Mouse (Mus musculus): ENCODE data around the gene Magi1. TPM values are rescaled to one million over a fixed set of nuclear protein-coding genes. Genes with fewer than 3 reads are reported as not detected.

Magi1 gene
- polyA plus RNA-seq, 1 experiment: not detected

GRCm38 (mm10) chr6:94284089-94284825 lies 540 bp upstream of the Magi1 start:
- Histone ChIP-seq H3K4me3 (ENCODE audit: insufficient read depth, low read length) (peak overlapping the region; percentile 67), H3K4me1 (ENCODE audit: control insufficient read depth, insufficient read depth, low read length) (no peaks in the 10 kb centered on the region), H3K27ac (ENCODE audit: insufficient read depth, low read depth, low read length) (peak overlapping the region; percentile 13)
- TF ChIP-seq POLR2A (IDR thresholded peaks at IDR 0.05; ENCODE audit: borderline replicate concordance, low read depth, low read length): no peak
- no peak for TF ChIP-seq CTCF (IDR thresholded peaks at IDR 0.05; ENCODE audit: low read depth, low read length)

- no peak for TF ChIP-seq CTCF (IDR thresholded peaks at IDR 0.05; ENCODE audit: low read depth, low read length)
- peak overlapping the region; percentile 67 for H3K4me3 ChIP-seq (ENCODE audit: insufficient read depth, low read length)
- no peak overlapping the region for H3K27ac ChIP-seq (ENCODE audit: insufficient read depth, low read depth, low read length)
Observed at GRCm38 (mm10) chr6:94282301-94283241, 1.1 kb downstream of the Magi1 start.

GRCm38 (mm10) chr6:94281606-94282280 lies 2.0 kb downstream of the Magi1 start:
- TF ChIP-seq CTCF (IDR thresholded peaks at IDR 0.05; ENCODE audit: low read depth, low read length) (no peak), POLR2A (IDR thresholded peaks at IDR 0.05; ENCODE audit: borderline replicate concordance, low read depth, low read length) (no peak)
- Histone ChIP-seq H3K4me1 (ENCODE audit: control insufficient read depth, insufficient read depth, low read length) (no peaks in the 10 kb centered on the region), H3K27ac (ENCODE audit: insufficient read depth, low read depth, low read length) (no peak overlapping the region), H3K4me3 (ENCODE audit: insufficient read depth, low read length) (no peak overlapping the region; the same call in 1 of the 2 replicates)

More at GRCm38 (mm10) chr6:94282301-94283241, 1.1 kb downstream of the Magi1 start:
- H3K4me1 ChIP-seq (ENCODE audit: control insufficient read depth, insufficient read depth, low read length): no peaks in the 10 kb centered on the region

- TF ChIP-seq POLR2A (IDR thresholded peaks at IDR 0.05; ENCODE audit: borderline replicate concordance, low read depth, low read length) (no peak), CTCF (IDR thresholded peaks at IDR 0.05; ENCODE audit: low read depth, low read length) (no peak)
- Histone ChIP-seq H3K4me1 (ENCODE audit: control insufficient read depth, insufficient read depth, low read length) (peaks cover 15% of the 10 kb centered on the region), H3K4me3 (ENCODE audit: insufficient read depth, low read length) (no peak overlapping the region), H3K27ac (ENCODE audit: insufficient read depth, low read depth, low read length) (peak overlapping the region; percentile 62)
Observed at GRCm38 (mm10) chr6:94273941-94274340, 9.8 kb downstream of the Magi1 start.

GRCm38 (mm10) chr6:94270001-94270400 lies 13.7 kb downstream of the Magi1 start:
- Histone ChIP-seq H3K27ac (ENCODE audit: insufficient read depth, low read depth, low read length) (no peak overlapping the region), H3K4me3 (ENCODE audit: insufficient read depth, low read length) (no peak overlapping the region), H3K4me1 (ENCODE audit: control insufficient read depth, insufficient read depth, low read length) (peaks cover 20% of the 10 kb centered on the region)
- TF ChIP-seq POLR2A (IDR thresholded peaks at IDR 0.05; ENCODE audit: borderline replicate concordance, low read depth, low read length) (no peak), CTCF (IDR thresholded peaks at IDR 0.05; ENCODE audit: low read depth, low read length) (no peak)

- peaks cover 18% of the 10 kb centered on the region for H3K4me1 ChIP-seq (ENCODE audit: control insufficient read depth, insufficient read depth, low read length)
- TF ChIP-seq CTCF (IDR thresholded peaks at IDR 0.05; ENCODE audit: low read depth, low read length) (no peak), POLR2A (IDR thresholded peaks at IDR 0.05; ENCODE audit: borderline replicate concordance, low read depth, low read length) (no peak)
- no peak overlapping the region for H3K4me3 ChIP-seq (ENCODE audit: insufficient read depth, low read length)
- H3K27ac ChIP-seq (ENCODE audit: insufficient read depth, low read depth, low read length): no peak overlapping the region
Observed at GRCm38 (mm10) chr6:94269174-94269573, 14.5 kb downstream of the Magi1 start.

- peaks cover 7% of the 10 kb centered on the region for H3K4me1 ChIP-seq (ENCODE audit: control insufficient read depth, insufficient read depth, low read length)
- no peak overlapping the region for H3K27ac ChIP-seq (ENCODE audit: insufficient read depth, low read depth, low read length)
- no peak overlapping the region for H3K4me3 ChIP-seq (ENCODE audit: insufficient read depth, low read length)
- no peak for TF ChIP-seq POLR2A (IDR thresholded peaks at IDR 0.05; ENCODE audit: borderline replicate concordance, low read depth, low read length)
Observed at GRCm38 (mm10) chr6:94265244-94265935, 18.3 kb downstream of the Magi1 start.

- peaks cover 7% of the 10 kb centered on the region for H3K4me1 ChIP-seq (ENCODE audit: control insufficient read depth, insufficient read depth, low read length)
- no peak overlapping the region for H3K27ac ChIP-seq (ENCODE audit: insufficient read depth, low read depth, low read length)
- no peak overlapping the region for H3K4me3 ChIP-seq (ENCODE audit: insufficient read depth, low read length)
- TF ChIP-seq POLR2A (IDR thresholded peaks at IDR 0.05; ENCODE audit: borderline replicate concordance, low read depth, low read length) (no peak), CTCF (IDR thresholded peaks at IDR 0.05; ENCODE audit: low read depth, low read length) (no peak)
Observed at GRCm38 (mm10) chr6:94264183-94264941, 19.4 kb downstream of the Magi1 start.

Measured in bone marrow macrophage, adult 2 months (primary cell).